Mouse (Mus musculus): ENCODE measurements at regions not wholly inside any gene's neighbourhood (a gene's known extent, or its start where the extent isn't known, plus 50 kb on each side); places are given as distances from the start of the nearest gene placed in this dataset.

- no peak overlapping the region for H3K27ac ChIP-seq (ENCODE audit: insufficient read depth, low read length)
- TF ChIP-seq POLR2A (IDR thresholded peaks at IDR 0.05; ENCODE audit: low read depth, low read length) (no peak), CTCF (IDR thresholded peaks at IDR 0.05; ENCODE audit: borderline replicate concordance, insufficient read depth, low read length) (no peak)
- H3K4me1 ChIP-seq (ENCODE audit: control insufficient read depth, insufficient read depth, low read length), result no peaks in the 10 kb centered on the region
- no peak overlapping the region for H3K4me3 ChIP-seq (ENCODE audit: insufficient read depth, low read length)
These were observed 62.4 kb upstream of the Sall1 start for GRCm38 (mm10) chr8:89106346-89106745.

- Histone ChIP-seq H3K27ac (ENCODE audit: insufficient read depth, low read length) (no peak overlapping the region), H3K4me3 (ENCODE audit: insufficient read depth, low read length) (no peak overlapping the region), H3K4me1 (ENCODE audit: control insufficient read depth, insufficient read depth, low read length) (no peaks in the 10 kb centered on the region)
- TF ChIP-seq CTCF (IDR thresholded peaks at IDR 0.05; ENCODE audit: borderline replicate concordance, insufficient read depth, low read length), result no peak
- no peak for TF ChIP-seq POLR2A (IDR thresholded peaks at IDR 0.05; ENCODE audit: low read depth, low read length)
These were observed 53.4 kb upstream of the Sall1 start for GRCm38 (mm10) chr8:89097396-89097795.
